Mouse (Mus musculus): ENCODE measurements around the gene Nlrp3.
"Not testable (repeated sequence)": the region's sequence is repeated elsewhere in the genome, so short reads cannot be mapped to it uniquely, and the experiment has no call there.

The Nlrp3 gene

DNA sequence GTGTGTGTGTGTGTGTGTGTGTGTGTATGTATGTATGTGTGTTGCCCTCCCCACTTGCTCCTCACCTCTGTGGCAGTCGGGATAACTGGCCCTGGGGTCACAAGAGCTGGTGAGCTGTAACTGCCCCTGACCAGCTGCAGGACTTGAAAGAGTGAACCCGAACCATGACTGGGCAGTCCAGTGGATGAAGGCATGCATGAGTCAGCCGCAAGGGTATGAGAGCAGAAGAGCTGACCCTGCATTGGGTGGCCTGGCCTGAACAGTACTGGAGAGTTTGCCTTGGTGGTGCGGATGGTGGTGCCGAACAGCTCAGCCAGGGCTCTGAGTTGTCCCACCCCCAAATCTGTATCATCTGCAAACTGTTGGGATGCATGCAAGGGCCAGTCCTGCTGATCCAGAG, 9.8 kb upstream of the Nlrp3 start:
- no peak for DNase-seq (ENCODE audit: low read depth in 1 of 2, low spot score in 2 of 2)

DNA sequence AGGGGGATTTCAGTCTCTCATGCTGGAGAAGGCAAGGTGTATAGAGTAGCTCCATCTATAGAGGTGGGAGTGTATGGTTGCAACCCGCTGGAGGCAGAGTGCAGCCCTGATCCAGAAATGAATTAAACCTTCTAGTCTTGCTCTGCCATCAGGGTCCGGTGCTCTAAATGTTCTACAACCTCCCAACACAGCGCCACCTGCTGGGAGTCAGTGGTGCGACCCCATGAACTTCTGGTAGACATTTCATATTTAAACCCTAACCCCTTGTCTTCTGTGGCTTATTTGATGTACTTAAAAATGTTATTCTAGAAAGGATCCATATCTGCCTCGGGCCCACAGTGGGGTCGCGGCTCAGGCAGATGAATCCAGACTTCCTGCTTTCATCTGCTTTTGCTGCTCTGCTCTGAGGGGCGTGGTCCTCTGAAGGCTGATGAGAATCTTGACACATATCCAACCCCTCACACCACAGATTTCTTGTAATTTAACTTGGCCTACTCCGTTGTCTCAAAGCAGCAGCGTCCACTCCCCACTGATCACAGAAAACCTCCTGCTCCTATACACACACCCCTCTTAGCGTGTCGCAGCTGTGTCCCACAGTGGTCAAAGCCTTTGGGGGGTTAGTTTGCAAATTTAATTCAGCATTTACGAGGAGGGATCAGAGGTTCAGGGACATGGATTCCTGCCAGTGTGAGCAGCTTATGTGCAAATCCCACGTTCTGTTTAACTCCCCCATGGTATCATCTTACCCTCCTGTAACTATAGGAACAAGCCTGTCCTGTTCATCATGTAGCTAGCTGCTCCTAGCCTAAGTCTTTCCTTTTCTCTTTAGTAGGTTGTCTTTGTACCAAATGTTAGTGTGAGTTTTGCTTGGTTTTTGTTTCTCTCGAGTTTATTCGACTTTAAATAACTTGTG, 3.9 kb upstream of the Nlrp3 start:
- peak in 1 of 2 experiments; percentile 46 for DNase-seq (ENCODE audit: low read depth in 1 of 2, low spot score in 2 of 2)

DNA sequence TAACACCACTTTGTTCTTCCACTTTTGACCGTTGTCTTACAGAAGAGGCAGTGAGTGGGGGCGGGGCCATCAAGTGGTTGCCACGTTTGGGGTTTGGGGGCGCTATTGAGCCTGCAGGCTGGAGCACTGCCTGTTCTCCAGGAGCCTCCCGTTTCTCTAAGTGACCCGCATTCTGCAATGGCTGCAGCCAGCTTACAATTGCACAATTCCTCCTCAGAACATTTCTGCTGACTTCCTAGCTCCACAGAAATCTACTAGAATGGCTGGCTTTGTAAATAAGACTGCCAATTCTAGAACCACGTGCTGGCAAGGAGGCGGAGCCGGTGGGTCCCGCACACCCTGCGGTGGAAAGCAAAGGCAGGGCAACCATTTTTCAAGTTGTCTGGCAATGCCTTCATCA, 3.0 kb upstream of the Nlrp3 start:
- peak in 1 of 2 experiments; percentile 81 for DNase-seq (ENCODE audit: low read depth in 1 of 2, low spot score in 2 of 2)

- DNase-seq (ENCODE audit: low read depth in 1 of 2, low spot score in 2 of 2), result no peak
Observed at GRCm38 (mm10) chr11:59540123-59540522, 1.2 kb upstream of the Nlrp3 start.

GRCm38 (mm10) chr11:59542442-59542841, 1.1 kb downstream of the Nlrp3 start:
- DNase-seq (ENCODE audit: low read depth in 1 of 2, low spot score in 2 of 2), result peak; percentile 61 to 67

GRCm38 (mm10) chr11:59543376-59543775, 2.0 kb downstream of the Nlrp3 start:
- DNase-seq (ENCODE audit: low read depth in 1 of 2, low spot score in 2 of 2), result no peak

- DNase-seq (ENCODE audit: low read depth in 1 of 2, low spot score in 2 of 2), result no peak
Observed at GRCm38 (mm10) chr11:59544005-59544404, 2.6 kb downstream of the Nlrp3 start.

- DNase-seq (ENCODE audit: low read depth in 1 of 2, low spot score in 2 of 2), result no peak
Observed at GRCm38 (mm10) chr11:59554127-59554526, 12.8 kb downstream of the Nlrp3 start.

- DNase-seq (ENCODE audit: low read depth in 1 of 2, low spot score in 2 of 2), result no peak
Observed at GRCm38 (mm10) chr11:59554535-59554934, 13.2 kb downstream of the Nlrp3 start.

DNA sequence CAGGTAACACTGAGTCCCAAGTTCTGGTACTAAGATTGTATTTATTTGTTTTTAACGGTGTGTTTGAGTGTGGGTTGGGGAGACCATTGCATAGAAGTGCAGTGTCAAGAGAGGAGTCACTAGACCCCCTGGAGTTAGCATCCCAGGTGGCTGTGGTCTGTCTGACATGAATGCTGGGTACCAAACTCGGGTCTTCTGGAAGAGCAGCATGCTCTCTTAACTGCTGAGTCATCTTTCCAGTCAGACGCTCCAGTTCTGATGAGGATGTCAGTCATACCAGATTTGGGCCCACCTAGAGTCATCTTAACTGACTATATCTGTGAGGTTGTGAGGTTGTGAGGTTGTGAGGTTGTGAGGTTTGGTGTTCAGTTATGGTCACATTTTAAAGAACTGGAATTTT, 19.5 kb downstream of the Nlrp3 start:
- DNase-seq (ENCODE audit: low read depth in 1 of 2, low spot score in 2 of 2), result no peak

DNA sequence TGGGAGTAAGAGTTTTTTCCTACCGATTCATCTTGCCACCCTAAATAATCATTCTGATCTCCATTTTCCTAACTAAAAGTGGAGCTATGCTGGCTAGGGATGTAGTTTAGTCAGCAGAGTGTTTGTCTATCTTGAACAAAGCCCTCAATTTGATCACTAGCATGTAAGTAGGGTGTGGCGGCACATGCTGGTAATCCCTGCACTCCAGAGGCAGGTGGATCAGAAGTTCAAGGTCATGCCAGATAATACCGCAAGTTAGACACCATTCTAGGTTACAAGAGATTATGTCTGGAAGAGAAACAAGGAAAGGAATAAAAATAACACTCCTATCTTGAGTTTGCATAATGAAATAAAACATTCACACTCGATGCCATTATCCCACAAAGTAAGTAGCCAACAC, 21.0 kb downstream of the Nlrp3 start:
- no peak for DNase-seq (ENCODE audit: low read depth in 1 of 2, low spot score in 2 of 2)

- DNase-seq (ENCODE audit: low read depth in 1 of 2, low spot score in 2 of 2), result no peak
Observed at GRCm38 (mm10) chr11:59562837-59563236, 21.5 kb downstream of the Nlrp3 start.

GRCm38 (mm10) chr11:59569306-59569705, 27.9 kb downstream of the Nlrp3 start:
- DNase-seq (ENCODE audit: low read depth in 1 of 2, low spot score in 2 of 2), result no peak

- no peak for DNase-seq (ENCODE audit: low read depth in 1 of 2, low spot score in 2 of 2)
Observed at GRCm38 (mm10) chr11:59575726-59576125, 34.4 kb downstream of the Nlrp3 start.

- not testable (repeated sequence) for DNase-seq (ENCODE audit: low read depth in 1 of 2, low spot score in 2 of 2)
Observed at GRCm38 (mm10) chr11:59576135-59576534, 34.8 kb downstream of the Nlrp3 start, which contains the start of gene Olfr222. Olfr222 (minus strand) TSS chr11:59576235.

DNA sequence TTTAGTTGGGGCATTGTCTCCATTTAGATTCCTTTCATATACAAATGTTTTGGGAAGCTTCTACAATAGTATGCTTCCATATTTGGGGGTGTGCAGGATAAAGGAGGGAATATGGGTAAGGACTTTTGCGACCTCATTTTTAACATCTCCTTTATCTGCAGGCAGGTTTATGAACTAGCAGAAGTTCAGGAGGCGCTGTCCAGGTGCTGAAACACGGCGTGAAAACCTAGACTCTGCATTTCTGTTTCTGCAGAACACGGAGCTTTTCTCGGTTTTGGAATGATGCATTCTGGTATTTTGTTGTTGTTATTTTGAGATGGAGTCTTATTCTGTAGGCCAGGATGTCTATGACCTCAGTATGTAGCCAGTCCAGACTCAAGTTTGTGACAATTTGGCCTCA, 43.2 kb downstream of the Nlrp3 start:
- DNase-seq (ENCODE audit: low read depth in 1 of 2, low spot score in 2 of 2), result no peak

DNA sequence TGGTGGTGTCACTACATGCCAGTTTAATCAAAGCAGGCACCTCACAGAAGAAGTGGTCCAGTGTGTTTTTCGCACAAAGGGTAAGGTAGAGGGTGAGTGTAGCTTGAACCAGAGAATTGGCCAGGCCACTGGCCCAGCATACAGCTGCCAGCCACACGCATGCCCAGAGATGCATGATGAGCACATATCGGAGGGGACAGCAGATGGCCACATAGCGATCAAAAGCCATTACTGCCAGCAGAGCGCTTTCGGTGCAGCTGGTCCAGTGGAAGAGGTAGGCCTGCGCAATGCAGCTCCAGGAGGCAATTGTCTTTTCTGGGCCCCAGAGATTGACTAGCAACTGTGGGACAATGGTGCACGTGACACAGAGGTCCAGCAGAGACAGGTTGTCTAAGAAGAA, 48.1 kb downstream of the Nlrp3 start:
- DNase-seq (ENCODE audit: low read depth in 1 of 2, low spot score in 2 of 2), result no peak

GRCm38 (mm10) chr11:59593189-59593588, 51.8 kb downstream of the Nlrp3 start, which contains the start of gene Olfr223:
Olfr223 (minus strand) TSS chr11:59593289.
- no peak for DNase-seq (ENCODE audit: low read depth in 1 of 2, low spot score in 2 of 2)

- DNase-seq (ENCODE audit: low read depth in 1 of 2, low spot score in 2 of 2), result no peak
Observed at GRCm38 (mm10) chr11:59596091-59596490, 54.7 kb downstream of the Nlrp3 start.

DNA sequence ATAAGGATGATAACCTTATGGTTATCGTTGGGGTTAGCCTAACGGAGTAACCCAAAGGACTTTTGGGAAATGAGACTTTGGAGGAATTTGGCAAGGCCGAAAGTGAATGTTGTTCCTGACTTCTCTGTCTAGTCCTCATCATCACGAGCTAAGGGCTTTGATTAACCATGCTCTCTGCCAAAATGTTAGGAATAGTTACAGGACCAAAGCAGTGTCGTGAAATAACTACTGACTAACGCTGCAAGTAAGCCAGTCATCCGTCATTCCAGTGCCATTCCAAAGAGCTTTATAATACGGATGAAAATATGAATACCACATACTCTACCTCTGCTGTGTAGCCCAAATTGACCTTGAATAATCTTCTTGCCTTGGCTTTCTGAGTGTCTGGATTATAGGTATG, 55.6 kb downstream of the Nlrp3 start:
- DNase-seq (ENCODE audit: low read depth in 1 of 2, low spot score in 2 of 2), result no peak

GRCm38 (mm10) chr11:59599211-59599610, 57.8 kb downstream of the Nlrp3 start:
- DNase-seq (ENCODE audit: low read depth in 1 of 2, low spot score in 2 of 2), result no peak

DNA sequence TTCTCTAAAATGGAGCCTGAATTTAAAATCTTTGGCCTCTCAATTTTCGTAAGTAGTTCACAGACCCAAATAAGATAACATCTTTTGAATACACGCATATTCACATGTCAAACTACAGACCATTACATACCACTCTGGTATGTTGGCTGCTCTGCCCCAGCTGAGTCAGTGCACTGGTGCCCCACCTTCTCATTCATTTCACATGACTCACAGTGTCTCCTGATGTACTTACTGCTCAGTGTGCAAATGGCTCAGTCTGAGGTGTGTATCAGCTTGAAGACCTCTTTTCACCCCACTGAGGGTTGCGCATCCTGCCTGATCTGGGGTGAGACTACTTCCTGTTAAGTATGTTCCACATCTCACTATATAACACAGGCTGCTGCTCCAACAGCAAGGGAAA, 59.5 kb downstream of the Nlrp3 start:
- no peak for DNase-seq (ENCODE audit: low read depth in 1 of 2, low spot score in 2 of 2)

- no peak for DNase-seq (ENCODE audit: low read depth in 1 of 2, low spot score in 2 of 2)
Observed at GRCm38 (mm10) chr11:59602287-59602686, 60.9 kb downstream of the Nlrp3 start.
